Mouse (Mus musculus) testis, adult 2 months (tissue): ENCODE results near the gene Tubb5.

Source experiments
- CTCF ChIP-seq: fragments of 200-500 bp; IDR thresholded peaks from 2 replicates; pipeline ENCODE4 v1.5.1; 2012; ENCODE audit warnings: low read depth, mild to moderate bottlenecking, inconsistent platforms, low read length, moderate library complexity; ENCODE audit not compliant: control insufficient read depth, insufficient read depth, insufficient replicate concordance
- POLR2A ChIP-seq: fragments of 200-500 bp; IDR thresholded peaks from 2 replicates; pipeline ENCODE4 v1.6.1; 2012; ENCODE audit warnings: low read depth, mild to moderate bottlenecking, inconsistent platforms, low read length, moderate library complexity; ENCODE audit not compliant: control insufficient read depth

DNA sequence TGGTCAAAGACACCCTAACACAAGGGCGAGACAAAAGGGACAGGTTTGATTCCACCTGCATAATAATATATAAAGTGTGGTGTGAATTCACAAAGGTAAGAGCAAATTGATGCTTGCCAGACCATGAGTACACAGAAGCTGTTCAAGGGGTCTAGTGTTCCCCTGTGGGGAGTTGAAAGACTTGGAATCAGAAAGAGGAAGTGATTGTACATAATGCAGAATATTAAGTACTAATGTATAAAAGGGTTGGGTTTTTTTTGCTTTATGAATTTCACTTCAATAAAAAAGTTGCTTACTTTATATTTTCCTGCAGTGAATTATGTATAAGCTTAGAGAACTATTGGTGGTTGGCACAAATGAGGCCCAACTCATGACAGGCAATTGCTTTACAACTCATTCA, 21.3 kb upstream of the Tubb5 start:
- TF ChIP-seq POLR2A (no peak), CTCF (no peak)
